7 mouse cellular contexts compared by ENCODE assay signal in genomic region chr1:63115540-63115939, GRCm38 (mm10). TPM values are rescaled to one million over a fixed set of nuclear protein-coding genes. Genes with fewer than 3 reads are reported as not detected.
DNase-seq lines count a peak whose midpoint lies in the region; ATAC-seq and TF ChIP-seq lines count a peak whose summit lies in the region.

No protein-coding gene starts in this region.

- peak overlapping the region; percentile 100; the same call in 1 of the 2 replicates for H3K27ac ChIP-seq in forebrain, embryonic 10.5 days
- no peak overlapping the region; the same call in 1 of the 2 replicates for H3K27ac ChIP-seq in liver, embryonic 11.5 days (ENCODE audit: low read depth, low read length)
- no peak overlapping the region; the same call in 1 of the 2 replicates for H3K27ac ChIP-seq in stomach, postnatal 0 days (replicated peaks)

- no peak for DNase-seq in forebrain, embryonic 10.5 days (ENCODE audit: extremely low spot score, low spot score)
- no peak for DNase-seq in liver, embryonic 11.5 days (ENCODE audit: low spot score)
- no peak for DNase-seq in stomach, postnatal 0 days (ENCODE audit: low spot score)
- no peak for DNase-seq in urinary bladder, postnatal 10 days (ENCODE audit: low spot score)
- DNase-seq in right cerebral cortex, adult 18-20 months: no peak

- no peak for TF ChIP-seq EP300 in stomach, postnatal 0 days (optimal IDR thresholded peaks at IDR 0.05)

- H3K36me3 ChIP-seq in megakaryocyte, embryonic 14.5 days (replicated peaks; ENCODE audit: low read length): peaks cover 38% of the 10 kb centered on the region
- H3K36me3 ChIP-seq in forebrain, embryonic 10.5 days (replicated peaks): peaks cover 32% of the 10 kb centered on the region
- peaks cover 27% of the 10 kb centered on the region for H3K36me3 ChIP-seq in liver, embryonic 11.5 days (ENCODE audit: control insufficient read depth, insufficient read depth, low read length)
- H3K36me3 ChIP-seq in stomach, postnatal 0 days (ENCODE audit: control insufficient read depth, insufficient read depth, low read length): peaks cover 9% of the 10 kb centered on the region

- H3K27me3 ChIP-seq in megakaryocyte, embryonic 14.5 days (replicated peaks): no peaks in the 10 kb centered on the region
- no peaks in the 10 kb centered on the region for H3K27me3 ChIP-seq in forebrain, embryonic 10.5 days (ENCODE audit: poor library complexity, severe bottlenecking)
- H3K27me3 ChIP-seq in liver, embryonic 11.5 days (replicated peaks; ENCODE audit: control insufficient read depth, insufficient read depth, low read length): no peaks in the 10 kb centered on the region
- H3K27me3 ChIP-seq in stomach, postnatal 0 days (ENCODE audit: control insufficient read depth, insufficient read depth, low read length): no peaks in the 10 kb centered on the region

- no peak for TF ChIP-seq CTCF in stomach, postnatal 0 days (IDR thresholded peaks at IDR 0.05; ENCODE audit: low read depth)

- WGBS in forebrain, embryonic 10.5 days: 78% methylated on average over 3 of the region's 3 CpGs
- WGBS in liver, embryonic 11.5 days: 46% methylated on average over 3 of the region's 3 CpGs
- 8% methylated on average over 3 of the region's 3 CpGs for WGBS in stomach, postnatal 0 days

- ATAC-seq in megakaryocyte, adult 5-6 weeks (ENCODE audit: poor library complexity, severe bottlenecking): no peak
- ATAC-seq in liver, embryonic 11.5 days (replicated peaks; ENCODE audit: low FRiP score): no peak
- ATAC-seq in stomach, postnatal 0 days (ENCODE audit: low FRiP score, low TSS enrichment): no peak

- peak overlapping the region; percentile 88 for H3K9ac ChIP-seq in liver, embryonic 11.5 days (ENCODE audit: low read depth, low read length)
- no peak overlapping the region; the same call in 1 of the 2 replicates for H3K9ac ChIP-seq in stomach, postnatal 0 days (ENCODE audit: low read length)

- peak overlapping the region; percentile 96 for H3K4me3 ChIP-seq in megakaryocyte, embryonic 14.5 days (replicated peaks)
- peak overlapping the region; percentile 98 for H3K4me3 ChIP-seq in forebrain, embryonic 10.5 days
- peak overlapping the region; percentile 92 for H3K4me3 ChIP-seq in liver, embryonic 11.5 days (ENCODE audit: low read depth, low read length)
- H3K4me3 ChIP-seq in stomach, postnatal 0 days (ENCODE audit: low read depth, low read length): peak overlapping the region; percentile 96

- H3K4me2 ChIP-seq in liver, embryonic 11.5 days: peak overlapping the region; percentile 75
- H3K4me2 ChIP-seq in stomach, postnatal 0 days (replicated peaks; ENCODE audit: low read depth): peak overlapping the region; percentile 82

- peaks cover 47% of the 10 kb centered on the region for H3K4me1 ChIP-seq in megakaryocyte, embryonic 14.5 days
- peaks cover 34% of the 10 kb centered on the region for H3K4me1 ChIP-seq in forebrain, embryonic 10.5 days
- H3K4me1 ChIP-seq in liver, embryonic 11.5 days (replicated peaks; ENCODE audit: control insufficient read depth, insufficient read depth, low read length): peaks cover 18% of the 10 kb centered on the region
- 0 out of 2 replicates have a peak, but pooled peaks cover 2% of the 10 kb centered on the region for H3K4me1 ChIP-seq in stomach, postnatal 0 days (replicated peaks; ENCODE audit: control insufficient read depth, insufficient read depth)

- no peaks in the 10 kb centered on the region for H3K9me3 ChIP-seq in megakaryocyte, embryonic 14.5 days
- no peaks in the 10 kb centered on the region for H3K9me3 ChIP-seq in forebrain, embryonic 10.5 days
- no peaks in the 10 kb centered on the region for H3K9me3 ChIP-seq in liver, embryonic 11.5 days (ENCODE audit: control insufficient read depth, low read length)
- H3K9me3 ChIP-seq in stomach, postnatal 0 days (ENCODE audit: control insufficient read depth, low read length): no peaks in the 10 kb centered on the region

RNA-seq across cellular contexts. Expression of gene Ino80d, which starts 1.1 kb away (rescaled TPM):
- polyA plus RNA-seq in megakaryocyte, embryonic 14.5 days (2012; ENCODE audit: insufficient read depth, low replicate concordance): 1.2 and 2.3 TPM in 2 replicates
- 35.5 and 36.0 TPM in 2 replicates for total RNA-seq in megakaryocyte, adult 5-6 weeks (2015)
- total RNA-seq in megakaryocyte, adult 5-6 weeks (2017): 13.8 and 19.9 TPM in 2 replicates
- polyA plus RNA-seq in forebrain, embryonic 10.5 days (2016; fragmentation: Nextera tagmentation; extraction: Ambion mirVana): 9.9 and 11.1 TPM in 2 replicates
- polyA plus RNA-seq in liver, embryonic 11.5 days (2014; fragmentation: Nextera tagmentation; extraction: Ambion mirVana): 8.5 and 10.6 TPM in 2 replicates
- polyA plus RNA-seq in stomach, postnatal 0 days (2015; fragmentation: Nextera tagmentation; extraction: Ambion mirVana): 4.3 and 5.9 TPM in 2 replicates
